Mouse (Mus musculus) CH12.LX (cell line): ENCODE measurements around the gene Bcor. TPM values are rescaled to one million over a fixed set of nuclear protein-coding genes. Genes with fewer than 3 reads are reported as not detected.

ENCODE experiments used
- DNase-seq: peaks from one replicate; pipeline ENCODE4 v3.0.0-alpha.2; 2013; ENCODE audit errors: extremely low read depth
- H3K27ac ChIP-seq: 2 replicates; pipeline ENCODE4 v1.5.1; 2012; ENCODE audit warnings: low read depth, mild to moderate bottlenecking, control low read depth, moderate library complexity; ENCODE audit not compliant: insufficient read depth
- H3K27me3 ChIP-seq: replicated peaks from 2 replicates; pipeline ENCODE3; 2012; ENCODE audit warnings: inconsistent platforms
- H3K36me3 ChIP-seq, 2 experiments: replicated peaks in 1 of 2; 2 replicates each; pipeline versions ENCODE3 to v1.6.1; 2012; ENCODE audit warnings: inconsistent platforms in 1 of 2, low read length in 1 of 2, mild to moderate bottlenecking in 1 of 2, mixed read lengths in 1 of 2, moderate library complexity in 1 of 2; ENCODE audit not compliant: control insufficient read depth in 1 of 2, insufficient read depth in 1 of 2
- H3K4me1 ChIP-seq, 2 experiments: 2 replicates each; pipeline ENCODE4 v1.6.1; 2012; ENCODE audit warnings: inconsistent platforms in 1 of 2, moderate library complexity in 1 of 2; ENCODE audit not compliant: insufficient read depth in 2 of 2, control insufficient read depth in 1 of 2
- H3K4me2 ChIP-seq: 2 replicates; pipeline ENCODE4 v1.6.1; 2012; ENCODE audit warnings: low read depth, mild to moderate bottlenecking, control low read depth; ENCODE audit not compliant: poor library complexity, insufficient read depth, severe bottlenecking
- H3K4me3 ChIP-seq, 3 experiments: fragments of 150-350 bp in 1 of 3; sonication (generic) in 1 of 3; replicated peaks in 1 of 3; 2 replicates each; pipeline versions ENCODE3 to v1.5.1; 2011 to 2012; ENCODE audit warnings: low read depth in 2 of 3, low read length in 2 of 3, mild to moderate bottlenecking in 2 of 3, moderate library complexity in 2 of 3, control low read depth in 1 of 3, improper control_type of control experiment in 1 of 3, inconsistent platforms in 1 of 3, mixed read lengths in 1 of 3; ENCODE audit not compliant: poor library complexity in 1 of 3
- H3K79me2 ChIP-seq: replicated peaks from 2 replicates; pipeline ENCODE4 v1.6.1; 2012; ENCODE audit warnings: mild to moderate bottlenecking, moderate library complexity; ENCODE audit not compliant: control insufficient read depth, poor library complexity, insufficient read depth, severe bottlenecking; ENCODE audit errors: extremely low read depth
- H3K9ac ChIP-seq: 2 replicates; pipeline ENCODE4 v1.6.1; 2012; ENCODE audit warnings: low read depth, mild to moderate bottlenecking, control low read depth, moderate library complexity; ENCODE audit not compliant: insufficient read depth
- H3K9me3 ChIP-seq: replicated peaks from 2 replicates; pipeline ENCODE3; 2012; ENCODE audit warnings: low read length, inconsistent platforms, mixed read lengths
- BHLHE40 ChIP-seq: IDR thresholded peaks from 2 replicates; pipeline ENCODE4 v1.6.1; 2011; ENCODE audit warnings: mild to moderate bottlenecking, low read depth, low read length, improper control_type of control experiment
- CTCF ChIP-seq, 2 experiments: IDR thresholded peaks in 1 of 2; conservative IDR thresholded peaks in 1 of 2; 2 replicates each; pipeline ENCODE4 v1.5.1; 2011 to 2012; ENCODE audit warnings: low read depth in 2 of 2, low read length in 2 of 2, improper control_type of control experiment in 1 of 2, inconsistent platforms in 1 of 2, mild to moderate bottlenecking in 1 of 2, moderate library complexity in 1 of 2
- ELF1 ChIP-seq: IDR thresholded peaks from 2 replicates; pipeline ENCODE4 v1.6.1; 2014; ENCODE audit warnings: low read depth, mild to moderate bottlenecking, inconsistent platforms, low read length, improper control_type of control experiment
- KAT2A ChIP-seq: IDR thresholded peaks from 2 replicates; pipeline ENCODE4 v1.6.1; 2012; ENCODE audit warnings: low read length, improper control_type of control experiment, inconsistent platforms; ENCODE audit not compliant: insufficient replicate concordance
- MAFK ChIP-seq: IDR thresholded peaks from 2 replicates; pipeline ENCODE4 v1.6.1; 2011; ENCODE audit warnings: low read length, improper control_type of control experiment; ENCODE audit not compliant: insufficient replicate concordance
- MAZ ChIP-seq: IDR thresholded peaks from 2 replicates; pipeline ENCODE4 v1.6.1; 2012; ENCODE audit warnings: low read depth, mild to moderate bottlenecking, inconsistent platforms, low read length, improper control_type of control experiment, moderate library complexity
- NELFE ChIP-seq: IDR thresholded peaks from 2 replicates; pipeline ENCODE4 v1.6.1; 2011; ENCODE audit warnings: low read depth, low read length, improper control_type of control experiment
- NRF1 ChIP-seq: IDR thresholded peaks from 2 replicates; pipeline ENCODE4 v1.6.1; 2014; ENCODE audit warnings: low read depth, mild to moderate bottlenecking, inconsistent platforms, low read length, improper control_type of control experiment, moderate library complexity
- PAX5 ChIP-seq: IDR thresholded peaks from 2 replicates; pipeline ENCODE4 v1.6.1; 2012; ENCODE audit warnings: low read length, inconsistent platforms, mixed read lengths
- POLR2A ChIP-seq: IDR thresholded peaks from 2 replicates; pipeline ENCODE4 v1.6.1; 2011; ENCODE audit warnings: low read depth, mild to moderate bottlenecking, improper control_type of control experiment, low read length
- POLR2AphosphoS2 ChIP-seq: IDR thresholded peaks from 2 replicates; pipeline ENCODE4 v1.6.1; 2011; ENCODE audit warnings: low read depth, low read length, improper control_type of control experiment
- SIN3A ChIP-seq: IDR thresholded peaks from 2 replicates; pipeline ENCODE4 v1.6.1; 2012; ENCODE audit warnings: low read length, improper control_type of control experiment, inconsistent platforms
- TCF12 ChIP-seq: IDR thresholded peaks from 2 replicates; pipeline ENCODE4 v1.6.1; 2014; ENCODE audit warnings: low read depth, mild to moderate bottlenecking, inconsistent platforms, low read length, improper control_type of control experiment
- UBTF ChIP-seq: IDR thresholded peaks from 2 replicates; pipeline ENCODE4 v1.6.1; 2012; ENCODE audit warnings: low read depth, mild to moderate bottlenecking, inconsistent platforms, low read length, improper control_type of control experiment, moderate library complexity
- ZC3H11A ChIP-seq: IDR thresholded peaks from 2 replicates; pipeline ENCODE4 v1.6.1; 2012; ENCODE audit warnings: low read depth, mild to moderate bottlenecking, inconsistent platforms, low read length, improper control_type of control experiment
- ZMIZ1 ChIP-seq: IDR thresholded peaks from 2 replicates; pipeline ENCODE4 v1.6.1; 2012; ENCODE audit warnings: low read depth, mild to moderate bottlenecking, inconsistent platforms, low read length, improper control_type of control experiment
- dilution Hi-C: fragments of 300-500 bp; cut with MboI; formaldehyde crosslinking; loops from 2 replicates; pipeline ENCODE4 v1.14.3; 2020; ENCODE audit warnings: low sequenced_read_pairs; ENCODE audit not compliant: extremely low pct_unique_long_range_greater_than_20kb, extremely low pct_ligation_motif_present
- in situ Hi-C: fragments of 300-500 bp; cut with MboI; formaldehyde crosslinking; loops from 3 replicates; pipeline ENCODE4 v1.14.3; 2019; ENCODE audit warnings: low sequenced_read_pairs, low pct_ligation_motif_present, low pct_unique_long_range_greater_than_20kb, mixed read lengths
- polyA plus RNA-seq: library from polyadenylated mRNA; unstranded; fragments of >175 nt; gene quantifications from 2 replicates; pipeline ENCODE4 v1.2.1, GENCODE M21; 2012; ENCODE audit warnings: low read depth; ENCODE audit not compliant: insufficient read length
- total RNA-seq, 2 experiments: library from RNA; depleted of rRNA; stranded (reverse); fragments of 300-350 nt in 1 of 2; fragments of >200 nt in 1 of 2; gene quantifications; 2 replicates each; pipeline ENCODE4 v1.2.3; 2012 to 2014

The Bcor gene
- total and polyA plus RNA-seq, 3 experiments, result 14.3 to 41.1 (median 33.8) TPM

- no peak for DNase-seq
- TF ChIP-seq ELF1, result peak; percentile 42; the same call in 1 of the 2 replicates
- TF ChIP-seq BHLHE40, result peak; percentile 75
- TF ChIP-seq NRF1, result peak; percentile 58
- TF ChIP-seq POLR2AphosphoS2, result no peak
- in situ Hi-C loops (loop anchor here (5.0 kb wide), 1 partner anchor 42 kb away; no protein-coding TSS in a partner anchor), dilution Hi-C loops (no loop called here)
- Histone ChIP-seq H3K4me2 (peak overlapping the region; percentile 93), H3K27ac (peak overlapping the region; percentile 74), H3K27me3 (no peaks in the 10 kb centered on the region), H3K4me1 (peaks cover 14 to 43% of the 10 kb centered on the region in 2 experiments), H3K4me3 (peak overlapping the region in 1 of 3 experiments; percentile 55), H3K9ac (peak overlapping the region; percentile 76; the same call in 1 of the 2 replicates), H3K36me3 (no peaks in the 10 kb centered on the region), H3K79me2 (peaks cover 25% of the 10 kb centered on the region), H3K9me3 (no peaks in the 10 kb centered on the region)
These were observed 30.9 kb downstream of the Bcor start for GRCm38 (mm10) chrX:12129230-12129629.

- Histone ChIP-seq H3K4me1 (peaks cover 14 to 49% of the 10 kb centered on the region in 2 experiments), H3K79me2 (peaks cover 25% of the 10 kb centered on the region), H3K9me3 (no peaks in the 10 kb centered on the region), H3K27me3 (no peaks in the 10 kb centered on the region), H3K4me3 (peak overlapping the region; percentile 53 to 75 (median 58)), H3K4me2 (peak overlapping the region; percentile 93), H3K36me3 (no peaks in the 10 kb centered on the region), H3K9ac (peak overlapping the region; percentile 76), H3K27ac (peak overlapping the region; percentile 74)
- dilution Hi-C loops, result no loop called here
- peak; percentile 67 for TF ChIP-seq POLR2A
- TF ChIP-seq KAT2A, result no peak
- TF ChIP-seq UBTF, result no peak
- TF ChIP-seq BHLHE40, result peak; percentile 74
- TF ChIP-seq POLR2AphosphoS2, result no peak
- peak; percentile 21; the same call in 1 of the 2 replicates for TF ChIP-seq TCF12
- peak; percentile 57 for TF ChIP-seq NELFE
- no peak for TF ChIP-seq MAFK
- TF ChIP-seq ELF1, result 0 out of 2 replicates have a peak, but pooled peaks have one; percentile 17
- no peak for DNase-seq
- in situ Hi-C loops, result loop anchor here (5.0 kb wide), 1 partner anchor 41 kb away; no protein-coding TSS in a partner anchor
These were observed 31.7 kb downstream of the Bcor start for GRCm38 (mm10) chrX:12128165-12129083.

GRCm38 (mm10) chrX:12127799-12128164, 32.4 kb downstream of the Bcor start:
- in situ Hi-C loops (loop anchor here (5.0 kb wide), 1 partner anchor 40 kb away; no protein-coding TSS in a partner anchor), dilution Hi-C loops (no loop called here)
- Histone ChIP-seq H3K4me2 (0 out of 2 replicates have a peak overlapping the region, but pooled peaks have one; percentile 73), H3K36me3 (no peaks in the 10 kb centered on the region), H3K27me3 (no peaks in the 10 kb centered on the region), H3K4me1 (peaks cover 14 to 51% of the 10 kb centered on the region in 2 experiments), H3K9me3 (no peaks in the 10 kb centered on the region), H3K27ac (no peak overlapping the region), H3K9ac (peak overlapping the region; percentile 76), H3K4me3 (peak overlapping the region; percentile 53 to 75 (median 58)), H3K79me2 (peaks cover 25% of the 10 kb centered on the region)
- no peak for TF ChIP-seq UBTF
- TF ChIP-seq ZMIZ1, result no peak
- no peak for TF ChIP-seq POLR2AphosphoS2
- TF ChIP-seq CTCF (conservative IDR thresholded peaks at IDR 0.05 in 1 of 2, IDR thresholded peaks at IDR 0.05 in 1 of 2; ENCODE audit: low read depth in 2 of 2, low read length in 2 of 2), result no peak
- TF ChIP-seq PAX5, result no peak
- TF ChIP-seq MAZ, result no peak
- TF ChIP-seq NELFE, result no peak
- no peak for TF ChIP-seq SIN3A
- no peak for TF ChIP-seq ZC3H11A
- no peak for DNase-seq
